Mouse (Mus musculus): ENCODE measurements around the gene Tanc1. TPM values are rescaled to one million over a fixed set of nuclear protein-coding genes. Genes with fewer than 3 reads are reported as not detected.

The Tanc1 gene
- polyA plus RNA-seq, 1 experiment from 2014 or later, result 24.8 TPM

DNA sequence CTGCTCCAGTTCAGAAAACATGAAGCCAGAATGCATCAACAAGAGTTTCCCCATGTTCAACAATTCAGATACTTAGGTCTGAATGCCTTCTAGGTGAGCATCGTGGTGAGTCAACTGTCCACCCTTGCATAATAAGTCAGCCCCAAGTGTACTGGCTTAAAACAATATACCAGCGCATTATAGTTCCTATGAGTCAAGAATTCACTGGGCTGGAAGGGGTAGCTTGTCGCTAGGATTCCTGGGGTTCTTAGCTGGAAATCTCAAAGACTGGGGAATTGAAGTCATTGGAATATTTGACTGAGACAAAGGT lies 23.8 kb upstream of the Tanc1 start:
- H3K9ac ChIP-seq (replicated peaks; ENCODE audit: low read depth, low read length), result no peak overlapping the region
- H3K27me3 ChIP-seq (ENCODE audit: control insufficient read depth, insufficient read depth, low read length), result no peaks in the 10 kb centered on the region
- no peak overlapping the region for H3K27ac ChIP-seq (ENCODE audit: low read length)
- 84% methylated on average over 3 of the region's 3 CpGs for WGBS
- no peak for ATAC-seq (ENCODE audit: insufficient number of reproducible peaks, insufficient read depth, low FRiP score, low read depth)
- no peaks in the 10 kb centered on the region for H3K36me3 ChIP-seq (ENCODE audit: control insufficient read depth, insufficient read depth, low read length)
- H3K4me3 ChIP-seq (ENCODE audit: low read depth, low read length), result no peak overlapping the region
- H3K9me3 ChIP-seq (ENCODE audit: control insufficient read depth, low read depth, low read length), result no peaks in the 10 kb centered on the region
- no peaks in the 10 kb centered on the region for H3K4me1 ChIP-seq (ENCODE audit: control insufficient read depth, insufficient read depth, low read length)
- no peak overlapping the region for H3K4me2 ChIP-seq (replicated peaks; ENCODE audit: low read depth, low read length)

DNA sequence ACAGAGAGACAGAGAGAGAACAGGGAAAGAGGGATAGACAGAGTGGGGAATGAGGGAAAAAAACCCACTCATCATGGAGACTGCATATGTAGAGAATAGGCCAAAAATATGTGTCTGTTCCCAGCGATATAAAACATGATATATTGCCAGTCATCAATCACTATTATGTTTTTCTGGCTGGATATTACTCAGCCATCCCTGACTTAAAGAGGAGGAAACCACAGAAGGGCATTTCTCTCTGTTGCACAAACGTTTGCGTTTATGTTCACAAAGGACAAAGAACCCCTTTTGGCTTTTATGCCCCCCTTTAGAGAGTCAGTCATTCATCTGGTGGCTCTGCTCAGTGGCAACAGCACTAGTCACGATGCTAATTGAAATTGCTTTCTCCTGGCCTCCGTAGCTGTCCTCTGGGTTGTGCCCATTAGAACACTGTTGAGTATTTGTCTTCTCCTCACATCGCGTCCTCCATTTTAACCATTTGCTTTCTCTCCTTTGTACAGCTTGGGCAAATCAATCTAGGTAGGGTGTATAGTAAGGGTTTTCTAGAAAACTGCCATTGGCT lies 18.4 kb upstream of the Tanc1 start:
- Histone ChIP-seq H3K4me3 (ENCODE audit: low read depth, low read length) (no peak overlapping the region), H3K4me2 (replicated peaks; ENCODE audit: low read depth, low read length) (no peak overlapping the region)

DNA sequence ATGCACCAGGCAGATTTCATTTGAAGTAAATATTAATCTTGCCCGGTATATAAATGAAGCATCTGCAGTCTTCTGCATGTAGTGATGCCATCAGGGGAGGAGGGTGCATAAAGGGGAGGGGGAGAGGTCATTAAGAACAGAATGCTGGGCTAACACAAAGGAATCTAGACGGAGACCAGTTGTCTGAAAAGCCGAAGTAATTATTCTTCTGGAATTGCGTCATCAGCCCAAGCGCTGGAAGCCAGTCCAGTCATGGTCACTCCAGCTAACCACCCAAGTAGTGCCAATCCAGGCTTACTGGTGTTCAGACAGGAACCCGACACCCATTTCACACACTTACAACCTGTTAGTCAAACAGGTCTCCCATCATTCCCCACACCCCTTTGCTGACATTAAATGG lies 17.7 kb upstream of the Tanc1 start:
- H3K9ac ChIP-seq (replicated peaks; ENCODE audit: low read depth, low read length), result no peak overlapping the region
- no peak overlapping the region for H3K27ac ChIP-seq (ENCODE audit: low read length)
- H3K4me3 ChIP-seq (ENCODE audit: low read depth, low read length), result no peak overlapping the region
- 48% methylated on average over 6 of the region's 6 CpGs for WGBS
- H3K27me3 ChIP-seq (ENCODE audit: control insufficient read depth, insufficient read depth, low read length), result no peaks in the 10 kb centered on the region
- H3K4me2 ChIP-seq (replicated peaks; ENCODE audit: low read depth, low read length), result no peak overlapping the region
- H3K36me3 ChIP-seq (ENCODE audit: control insufficient read depth, insufficient read depth, low read length), result no peaks in the 10 kb centered on the region
- ATAC-seq (ENCODE audit: insufficient number of reproducible peaks, insufficient read depth, low FRiP score, low read depth), result no peak
- peaks cover 10% of the 10 kb centered on the region; the same call in 1 of the 2 replicates for H3K4me1 ChIP-seq (ENCODE audit: control insufficient read depth, insufficient read depth, low read length)
- H3K9me3 ChIP-seq (ENCODE audit: control insufficient read depth, low read depth, low read length), result no peaks in the 10 kb centered on the region

More for the DNA sequence above, 18.4 kb upstream of the Tanc1 start:
- 0 out of 2 replicates have a peak, but pooled peaks cover 4% of the 10 kb centered on the region for H3K4me1 ChIP-seq (ENCODE audit: control insufficient read depth, insufficient read depth, low read length)
- 36% methylated on average over 7 of the region's 7 CpGs for WGBS
- no peak overlapping the region for H3K9ac ChIP-seq (replicated peaks; ENCODE audit: low read depth, low read length)
- H3K27me3 ChIP-seq (ENCODE audit: control insufficient read depth, insufficient read depth, low read length), result no peaks in the 10 kb centered on the region
- no peaks in the 10 kb centered on the region for H3K36me3 ChIP-seq (ENCODE audit: control insufficient read depth, insufficient read depth, low read length)
- no peaks in the 10 kb centered on the region for H3K9me3 ChIP-seq (ENCODE audit: control insufficient read depth, low read depth, low read length)
- ATAC-seq (ENCODE audit: insufficient number of reproducible peaks, insufficient read depth, low FRiP score, low read depth), result no peak
- H3K27ac ChIP-seq (ENCODE audit: low read length), result no peak overlapping the region

DNA sequence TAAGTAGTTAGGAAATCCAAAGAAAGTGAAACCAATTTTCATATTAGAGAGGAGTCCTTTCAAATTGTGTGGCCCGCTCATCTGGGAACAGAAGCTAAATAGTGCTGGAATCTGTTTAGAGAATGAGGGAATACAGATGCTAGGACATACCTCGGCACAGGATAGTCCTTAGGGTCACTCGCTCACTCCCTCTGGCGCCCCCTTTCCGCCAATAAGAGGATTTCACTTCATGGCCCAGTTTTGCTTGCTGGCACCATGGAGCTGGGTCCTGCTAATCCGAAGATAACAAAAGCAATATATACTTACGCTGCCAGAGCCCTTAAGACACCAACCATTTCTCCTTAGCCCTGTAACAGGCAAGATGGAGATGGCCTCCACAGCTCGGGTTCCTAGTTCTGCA lies 15.3 kb upstream of the Tanc1 start:
- Histone ChIP-seq H3K27ac (ENCODE audit: low read length) (no peak overlapping the region), H3K9ac (replicated peaks; ENCODE audit: low read depth, low read length) (no peak overlapping the region), H3K9me3 (ENCODE audit: control insufficient read depth, low read depth, low read length) (no peaks in the 10 kb centered on the region), H3K36me3 (ENCODE audit: control insufficient read depth, insufficient read depth, low read length) (no peaks in the 10 kb centered on the region), H3K4me1 (ENCODE audit: control insufficient read depth, insufficient read depth, low read length) (peaks cover 20% of the 10 kb centered on the region), H3K4me3 (ENCODE audit: low read depth, low read length) (no peak overlapping the region), H3K27me3 (ENCODE audit: control insufficient read depth, insufficient read depth, low read length) (no peaks in the 10 kb centered on the region), H3K4me2 (replicated peaks; ENCODE audit: low read depth, low read length) (no peak overlapping the region)
- no peak for ATAC-seq (ENCODE audit: insufficient number of reproducible peaks, insufficient read depth, low FRiP score, low read depth)
- 72% methylated on average over 8 of the region's 8 CpGs for WGBS

DNA sequence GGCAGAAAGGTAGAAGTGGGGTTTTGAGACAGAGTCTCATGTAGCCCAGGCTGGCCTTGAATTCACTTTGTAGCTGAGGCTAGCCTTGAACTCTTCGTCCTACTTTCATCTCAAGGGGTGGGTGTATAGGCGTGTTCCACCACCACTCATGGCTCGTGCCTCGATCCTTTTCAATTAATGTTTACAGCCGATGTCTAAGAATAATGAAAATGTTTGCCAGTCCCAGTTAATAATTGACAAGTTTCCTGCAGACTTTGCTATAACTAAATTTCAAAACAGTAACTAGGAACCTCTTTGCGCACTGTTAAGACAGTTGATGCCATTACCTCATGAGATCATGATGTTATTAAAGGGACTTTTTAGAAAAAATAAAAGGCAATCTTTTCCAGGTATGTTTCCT lies 13.6 kb upstream of the Tanc1 start:
- peaks cover 20% of the 10 kb centered on the region for H3K4me1 ChIP-seq (ENCODE audit: control insufficient read depth, insufficient read depth, low read length)
- no peak for ATAC-seq (ENCODE audit: insufficient number of reproducible peaks, insufficient read depth, low FRiP score, low read depth)
- no peak overlapping the region for H3K27ac ChIP-seq (ENCODE audit: low read length)
- H3K27me3 ChIP-seq (ENCODE audit: control insufficient read depth, insufficient read depth, low read length), result no peaks in the 10 kb centered on the region
- no peak overlapping the region for H3K9ac ChIP-seq (replicated peaks; ENCODE audit: low read depth, low read length)
- no peak overlapping the region for H3K4me3 ChIP-seq (ENCODE audit: low read depth, low read length)
- no peaks in the 10 kb centered on the region for H3K36me3 ChIP-seq (ENCODE audit: control insufficient read depth, insufficient read depth, low read length)
- H3K9me3 ChIP-seq (ENCODE audit: control insufficient read depth, low read depth, low read length), result no peaks in the 10 kb centered on the region
- no peak overlapping the region for H3K4me2 ChIP-seq (replicated peaks; ENCODE audit: low read depth, low read length)
- 73% methylated on average over 6 of the region's 6 CpGs for WGBS

DNA sequence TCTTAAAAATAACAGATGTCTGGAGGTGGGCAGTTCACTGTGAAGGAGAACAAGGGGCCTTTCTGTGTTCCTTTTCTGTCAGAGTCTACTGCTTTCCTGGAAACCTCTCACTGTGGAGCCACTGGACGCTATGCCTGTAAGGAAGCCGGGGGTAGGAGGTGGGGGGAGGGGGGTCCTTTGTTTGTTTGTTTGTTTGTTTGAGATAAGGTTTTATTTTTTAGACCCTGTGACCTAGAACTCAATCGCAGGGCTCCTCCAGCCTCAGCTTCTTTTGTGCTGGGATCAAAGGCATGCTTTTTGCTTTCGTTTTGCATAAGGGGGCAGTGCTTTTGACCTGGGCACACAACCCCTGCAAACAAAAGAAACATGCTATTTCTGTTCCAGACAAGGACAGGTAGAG lies 12.9 kb upstream of the Tanc1 start:
- Histone ChIP-seq H3K4me1 (ENCODE audit: control insufficient read depth, insufficient read depth, low read length) (peaks cover 19% of the 10 kb centered on the region), H3K9me3 (ENCODE audit: control insufficient read depth, low read depth, low read length) (no peaks in the 10 kb centered on the region), H3K36me3 (ENCODE audit: control insufficient read depth, insufficient read depth, low read length) (no peaks in the 10 kb centered on the region), H3K27ac (ENCODE audit: low read length) (no peak overlapping the region), H3K4me3 (ENCODE audit: low read depth, low read length) (no peak overlapping the region), H3K4me2 (replicated peaks; ENCODE audit: low read depth, low read length) (no peak overlapping the region), H3K9ac (replicated peaks; ENCODE audit: low read depth, low read length) (no peak overlapping the region), H3K27me3 (ENCODE audit: control insufficient read depth, insufficient read depth, low read length) (no peaks in the 10 kb centered on the region)
- WGBS, result 34% methylated on average over 4 of the region's 4 CpGs
- no peak for ATAC-seq (ENCODE audit: insufficient number of reproducible peaks, insufficient read depth, low FRiP score, low read depth)

DNA sequence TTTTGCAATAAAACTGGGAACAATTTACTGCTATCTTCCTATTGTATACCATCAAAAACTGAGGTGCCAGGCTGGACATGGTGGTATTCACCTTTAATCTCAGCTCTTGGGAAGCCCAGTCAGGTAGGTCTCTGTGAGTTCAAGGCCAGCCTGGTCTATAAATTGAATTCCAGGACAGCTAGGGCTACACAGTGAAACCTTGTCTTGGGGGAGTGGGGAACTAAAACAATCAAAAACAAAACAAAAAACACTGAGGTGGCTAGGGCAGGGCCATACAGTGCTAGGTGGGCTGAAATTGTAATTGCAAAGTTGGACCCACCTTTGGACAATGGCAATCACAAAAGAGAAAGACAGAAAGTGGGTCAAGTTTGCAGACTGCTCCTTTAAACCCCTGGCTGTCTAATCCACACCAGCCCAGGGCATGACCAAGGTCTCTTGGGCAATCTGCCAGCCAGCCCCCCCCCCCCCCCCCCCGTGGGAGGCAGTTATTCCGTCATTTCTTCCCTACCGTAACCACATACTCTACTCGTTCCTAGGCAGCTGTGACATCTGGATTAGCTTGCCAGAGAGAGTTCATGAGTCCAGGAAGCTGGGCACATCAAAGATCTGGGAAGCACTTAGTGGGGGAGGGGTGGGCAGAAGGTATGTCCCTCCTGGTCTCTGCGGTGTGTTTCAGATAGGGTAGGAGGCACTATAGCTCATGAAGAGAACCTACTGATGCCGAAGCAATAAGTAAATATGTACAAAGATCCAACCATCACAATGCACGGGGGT lies 12.3 kb upstream of the Tanc1 start:
- peak overlapping the region; percentile 4; the same call in 1 of the 2 replicates for H3K27ac ChIP-seq (ENCODE audit: low read length)
- peak; percentile 68 for ATAC-seq (ENCODE audit: insufficient number of reproducible peaks, insufficient read depth, low FRiP score, low read depth)
- no peak overlapping the region for H3K9ac ChIP-seq (replicated peaks; ENCODE audit: low read depth, low read length)
- H3K27me3 ChIP-seq (ENCODE audit: control insufficient read depth, insufficient read depth, low read length), result no peaks in the 10 kb centered on the region
- H3K36me3 ChIP-seq (ENCODE audit: control insufficient read depth, insufficient read depth, low read length), result no peaks in the 10 kb centered on the region
- WGBS, result 7% methylated on average over 7 of the region's 7 CpGs
- H3K4me1 ChIP-seq (ENCODE audit: control insufficient read depth, insufficient read depth, low read length), result peaks cover 16% of the 10 kb centered on the region
- no peak overlapping the region for H3K4me2 ChIP-seq (replicated peaks; ENCODE audit: low read depth, low read length)
- no peak overlapping the region for H3K4me3 ChIP-seq (ENCODE audit: low read depth, low read length)
- no peaks in the 10 kb centered on the region for H3K9me3 ChIP-seq (ENCODE audit: control insufficient read depth, low read depth, low read length)

DNA sequence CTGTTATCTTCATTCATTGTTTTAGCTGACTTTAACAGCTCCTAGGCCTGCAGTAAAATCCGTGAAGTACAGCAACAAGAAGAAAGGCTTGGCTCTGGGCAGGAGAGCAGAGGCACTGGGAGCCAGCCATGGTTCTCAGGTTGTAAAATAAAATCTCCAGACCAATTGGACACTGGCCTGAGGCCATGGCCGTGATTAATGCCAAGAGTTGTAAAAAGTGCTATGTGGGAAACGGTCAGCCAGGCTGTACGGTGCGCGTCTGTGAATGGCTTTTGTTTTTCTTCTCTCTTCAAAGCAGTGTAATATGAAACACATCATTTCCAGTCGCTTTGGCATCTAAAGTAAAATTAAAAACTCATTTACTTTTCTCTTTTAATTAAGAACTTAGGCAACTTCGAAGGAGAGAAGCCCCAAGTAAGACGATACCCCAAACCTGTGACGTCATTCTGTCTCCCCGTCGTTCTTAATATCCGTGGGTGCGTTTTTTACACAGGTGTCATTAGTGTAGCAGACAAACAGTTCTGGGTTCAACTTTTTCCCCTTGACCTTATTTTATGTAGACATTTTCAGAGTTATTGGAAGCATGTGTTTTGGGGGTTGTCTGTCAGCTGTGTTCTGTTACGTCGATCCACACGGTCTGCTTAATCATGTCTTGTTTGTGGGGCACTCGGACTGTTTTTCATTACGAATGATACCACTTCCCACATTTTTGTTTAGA lies 11.6 kb upstream of the Tanc1 start:
- WGBS, result 39% methylated on average over 19 of the region's 19 CpGs
- H3K9ac ChIP-seq (replicated peaks; ENCODE audit: low read depth, low read length), result no peak overlapping the region
- H3K9me3 ChIP-seq (ENCODE audit: control insufficient read depth, low read depth, low read length), result no peaks in the 10 kb centered on the region
- peaks cover 16% of the 10 kb centered on the region for H3K4me1 ChIP-seq (ENCODE audit: control insufficient read depth, insufficient read depth, low read length)
- peak overlapping the region; percentile 4; the same call in 1 of the 2 replicates for H3K27ac ChIP-seq (ENCODE audit: low read length)
- H3K36me3 ChIP-seq (ENCODE audit: control insufficient read depth, insufficient read depth, low read length), result no peaks in the 10 kb centered on the region
- ATAC-seq (ENCODE audit: insufficient number of reproducible peaks, insufficient read depth, low FRiP score, low read depth), result no peak; the same call in 1 of the 2 replicates
- H3K27me3 ChIP-seq (ENCODE audit: control insufficient read depth, insufficient read depth, low read length), result no peaks in the 10 kb centered on the region
- no peak overlapping the region for H3K4me3 ChIP-seq (ENCODE audit: low read depth, low read length)
- H3K4me2 ChIP-seq (replicated peaks; ENCODE audit: low read depth, low read length), result no peak overlapping the region; the same call in 1 of the 2 replicates

All from stomach, embryonic 14.5 days (tissue).